Mouse (Mus musculus) T-helper 17 cell (primary cell): ENCODE measurements around the gene Polr2a.
"Not testable (repeated sequence)": the region's sequence is repeated elsewhere in the genome, so short reads cannot be mapped to it uniquely, and the experiment has no call there.

Experiments
- in situ Hi-C, 2 experiments: fragments of 300-600 bp; cut with MboI, MseI; formaldehyde crosslinking; loops; 1 replicate in 1 of 2; 2 replicates in 1 of 2; pipeline ENCODE4 v1.15.1; 2025; ENCODE audit warnings: high pct_unique_total_duplicates in 2 of 2

Polr2a gene

DNA sequence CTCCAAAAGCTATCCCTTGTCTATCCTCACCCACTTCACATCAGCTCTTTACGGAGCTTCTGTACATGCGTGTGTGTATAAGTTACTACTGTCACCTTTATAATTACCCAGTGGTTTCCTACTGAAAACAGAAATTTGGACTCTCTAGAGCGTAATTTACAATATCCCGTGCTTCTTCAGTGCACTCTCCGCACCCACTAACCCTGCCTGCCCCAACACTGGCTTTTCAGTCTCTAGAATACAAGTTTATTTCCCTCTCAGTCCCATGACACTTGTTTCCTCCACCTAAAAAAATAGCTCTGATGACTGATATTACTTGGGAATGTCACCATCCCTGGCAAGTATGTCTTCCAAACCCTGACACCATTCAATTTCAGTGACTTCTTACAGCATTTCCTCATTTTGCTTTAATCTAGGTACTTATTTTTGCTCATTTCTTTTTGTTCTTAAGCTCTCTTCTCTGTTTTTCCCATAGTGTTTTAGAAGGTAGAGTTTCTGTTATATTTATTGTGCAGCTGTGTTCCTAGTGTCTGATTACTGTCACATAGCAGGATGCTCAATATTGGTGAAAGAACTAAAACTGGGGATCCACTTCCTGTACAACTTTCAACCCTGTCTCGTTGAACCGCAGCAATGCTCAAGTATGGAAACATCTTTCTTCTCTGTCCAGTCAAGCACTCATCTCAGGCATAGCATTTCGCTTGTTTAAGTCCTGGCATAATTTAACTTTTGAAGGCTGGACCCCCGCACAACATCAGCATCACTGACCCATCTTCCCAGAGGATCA, 941 bp downstream of the Polr2a start:
- in situ Hi-C loops, result loop anchor here in 1 of 2 experiments (5.0 to 25.0 kb wide), 4 partner anchors 80 to 1295 kb away; partner anchors contain the start of genes Nlgn2, Tmem256 and Tmem95

GRCm38 (mm10) chr11:69754701-69755100, 3.7 kb downstream of the Polr2a start:
- in situ Hi-C loops, result loop anchor here in 1 of 2 experiments (5.0 to 25.0 kb wide), 4 partner anchors 83 to 1292 kb away; partner anchors contain the start of genes Nlgn2, Tmem256 and Tmem95

DNA sequence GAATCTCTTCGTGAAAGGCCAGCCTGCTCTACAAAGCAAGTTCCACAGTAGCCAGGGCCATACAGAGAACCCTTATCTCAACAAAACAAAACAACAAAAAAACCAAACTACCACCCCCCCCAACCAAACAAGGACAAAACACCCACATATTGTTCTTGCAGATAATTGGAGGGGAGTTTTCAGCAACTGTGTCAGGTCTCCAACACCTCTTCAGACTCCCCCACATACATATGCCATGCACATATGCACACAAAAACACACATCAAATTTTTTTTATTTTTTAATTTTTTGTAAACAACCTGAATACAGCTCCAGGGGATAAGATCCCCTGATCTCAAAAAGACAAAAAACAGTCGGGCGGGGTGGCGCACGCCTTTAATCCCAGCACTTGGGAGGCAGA, 4.2 kb downstream of the Polr2a start:
- in situ Hi-C loops, result loop anchor here in 1 of 2 experiments (25.0 kb wide), 1 partner anchor 1292 kb away; no protein-coding TSS in a partner anchor

DNA sequence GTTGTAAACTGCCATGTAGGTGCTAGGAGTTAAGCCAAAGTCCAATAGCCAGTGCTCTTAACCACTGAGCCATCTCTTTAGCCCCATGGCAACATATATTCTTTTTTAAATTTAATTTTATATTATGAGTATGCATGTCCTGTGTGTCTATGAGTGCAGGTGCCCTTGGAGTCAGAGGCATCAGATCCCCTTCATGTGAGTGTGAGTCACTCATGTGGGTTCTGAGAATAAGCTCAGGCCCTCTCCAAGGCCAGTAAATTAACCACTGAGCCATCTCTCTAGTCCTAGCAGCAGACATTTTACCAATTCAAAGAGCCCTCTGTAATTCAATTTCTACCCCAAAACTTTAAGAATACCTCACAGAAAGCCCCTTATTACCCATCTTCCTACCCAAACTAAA, 5.8 kb downstream of the Polr2a start:
- in situ Hi-C loops, result loop anchor here in 1 of 2 experiments (25.0 kb wide), 1 partner anchor 1290 kb away; no protein-coding TSS in a partner anchor

DNA sequence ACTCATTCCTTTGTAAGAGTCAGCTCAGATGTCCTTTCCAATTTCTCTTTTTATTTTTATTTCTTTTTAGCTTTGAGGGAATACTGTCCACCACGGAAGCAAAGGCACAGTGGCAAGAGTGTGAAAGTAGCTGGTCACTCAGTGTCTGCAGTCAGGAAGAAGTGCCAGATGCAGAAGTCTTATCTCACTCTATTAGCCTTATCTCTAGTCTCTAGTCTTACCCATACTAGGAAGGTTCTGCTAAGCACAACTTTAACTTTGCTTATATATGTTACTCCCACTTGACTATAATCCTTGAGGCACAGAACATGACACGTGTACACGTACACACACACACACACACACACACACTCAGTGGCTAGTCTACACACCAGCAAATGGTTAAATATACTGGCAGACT, 6.8 kb downstream of the Polr2a start:
- in situ Hi-C loops, result loop anchor here in 1 of 2 experiments (25.0 kb wide), 1 partner anchor 1289 kb away; no protein-coding TSS in a partner anchor

GRCm38 (mm10) chr11:69731408-69731807, 27.0 kb downstream of the Polr2a start:
- in situ Hi-C loops, result not testable (repeated sequence)

DNA sequence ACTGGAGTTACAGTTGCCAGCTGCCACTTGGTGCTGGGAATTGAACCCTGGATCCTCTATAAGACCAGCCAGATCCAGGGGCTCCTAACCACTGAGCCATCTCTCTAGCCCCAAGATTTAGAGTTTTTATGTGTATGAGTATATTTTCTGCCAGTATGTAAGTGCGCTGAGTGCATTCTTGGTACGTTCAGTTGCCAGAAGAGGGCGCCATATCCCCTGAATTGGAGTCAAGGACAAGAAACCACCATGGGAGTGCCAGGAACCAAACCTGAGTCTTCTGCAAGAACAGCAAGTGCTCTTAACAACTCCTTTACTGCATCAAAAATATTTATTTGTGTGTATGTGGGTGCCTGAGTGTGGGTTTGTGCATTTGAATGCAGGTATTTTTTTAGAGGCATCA, 29.4 kb downstream of the Polr2a start:
- in situ Hi-C loops, result no loop called here

- in situ Hi-C loops, result no loop called here
Observed at GRCm38 (mm10) chr11:69725951-69726350, 32.5 kb downstream of the Polr2a start.

DNA sequence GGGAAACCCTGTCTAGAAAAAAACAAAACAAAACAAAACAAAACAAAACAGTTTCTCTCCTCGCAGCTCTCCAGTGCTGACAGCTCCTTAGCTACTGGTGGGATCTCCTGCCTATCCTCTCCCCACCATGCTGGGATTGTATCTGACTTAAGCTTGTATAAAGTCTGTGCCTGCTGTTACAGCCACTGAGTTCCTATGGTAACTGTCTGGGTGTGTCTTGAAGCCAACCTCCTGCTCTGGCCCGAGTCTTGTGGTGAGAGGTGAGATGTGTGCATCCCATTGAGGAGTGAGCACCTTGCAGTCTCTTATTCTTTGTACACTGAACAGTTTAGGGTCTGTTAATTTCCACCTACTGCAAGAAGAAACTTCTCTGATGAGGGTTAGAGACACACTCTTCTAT, 35.4 kb downstream of the Polr2a start:
- in situ Hi-C loops, result no loop called here

DNA sequence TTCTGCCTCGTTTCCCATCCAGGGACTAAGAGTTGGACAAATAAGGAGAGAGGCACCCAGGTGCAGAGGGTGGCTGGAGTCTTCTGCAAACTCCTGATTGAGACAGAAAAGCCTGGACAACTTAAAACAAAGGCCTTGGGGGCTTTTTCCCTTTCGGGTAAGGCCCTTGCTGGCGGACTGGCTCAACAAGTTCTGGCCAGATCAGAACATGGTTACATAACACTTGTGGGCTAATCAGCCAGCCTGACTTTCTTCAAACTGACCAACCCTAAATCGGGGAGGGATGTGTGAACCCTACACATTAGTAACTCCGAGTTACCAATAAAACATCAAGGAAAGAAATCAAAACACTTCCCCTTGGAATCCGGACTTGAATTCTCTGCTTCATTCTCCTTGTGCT, 37.6 kb downstream of the Polr2a start:
- in situ Hi-C loops, result no loop called here

GRCm38 (mm10) chr11:69719423-69719822, 39.0 kb downstream of the Polr2a start:
- in situ Hi-C loops, result no loop called here

DNA sequence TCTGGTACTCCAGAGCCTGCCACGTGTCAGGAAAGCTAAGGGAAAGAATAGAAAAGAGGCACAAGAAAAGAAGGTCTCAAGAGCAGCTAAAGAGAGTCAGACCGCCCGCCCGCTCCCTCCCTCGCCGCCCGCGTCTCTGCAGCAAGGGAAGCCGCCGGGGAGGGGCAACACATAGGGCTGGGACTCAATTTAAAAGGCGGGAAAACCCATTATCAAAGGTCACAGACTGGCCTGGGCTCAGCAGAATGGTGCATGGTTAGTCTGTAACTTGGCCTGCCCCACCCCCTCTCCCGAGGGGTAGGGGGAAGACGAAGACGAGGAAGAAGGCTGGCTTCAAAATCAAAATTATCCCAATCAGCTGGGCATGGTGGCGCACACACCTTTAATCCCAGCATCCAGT, 39.8 kb downstream of the Polr2a start:
- in situ Hi-C loops, result no loop called here

GRCm38 (mm10) chr11:69716953-69717352, 41.5 kb downstream of the Polr2a start:
- in situ Hi-C loops, result no loop called here

GRCm38 (mm10) chr11:69715929-69716328, 42.5 kb downstream of the Polr2a start:
- in situ Hi-C loops, result no loop called here

GRCm38 (mm10) chr11:69715482-69715881, 43.0 kb downstream of the Polr2a start:
- in situ Hi-C loops, result no loop called here

GRCm38 (mm10) chr11:69714636-69715329, 43.7 kb downstream of the Polr2a start:
- in situ Hi-C loops, result no loop called here

- in situ Hi-C loops, result no loop called here
Observed at GRCm38 (mm10) chr11:69712954-69713672, 45.3 kb downstream of the Polr2a start.

GRCm38 (mm10) chr11:69711082-69711481, 47.4 kb downstream of the Polr2a start:
- in situ Hi-C loops, result no loop called here

- in situ Hi-C loops, result no loop called here
Observed at GRCm38 (mm10) chr11:69710470-69710869, 48.0 kb downstream of the Polr2a start.

- in situ Hi-C loops, result no loop called here
Observed at GRCm38 (mm10) chr11:69709554-69710446, 48.6 kb downstream of the Polr2a start.
